Mouse (Mus musculus) ES-Bruce4 (cell line): ENCODE measurements at regions not wholly inside any gene's neighbourhood (a gene's known extent, or its start where the extent isn't known, plus 50 kb on each side); places are given as distances from the start of the nearest gene placed in this dataset.

Experiments used
- CTCF ChIP-seq: IDR thresholded peaks from one replicate; pipeline ENCODE4 v1.8.1; 2011; ENCODE audit warnings: low read depth, low read length
- POLR2A ChIP-seq: IDR thresholded peaks from one replicate; pipeline ENCODE4 v1.8.1; 2011; ENCODE audit warnings: low read length; ENCODE audit not compliant: insufficient read depth

DNA sequence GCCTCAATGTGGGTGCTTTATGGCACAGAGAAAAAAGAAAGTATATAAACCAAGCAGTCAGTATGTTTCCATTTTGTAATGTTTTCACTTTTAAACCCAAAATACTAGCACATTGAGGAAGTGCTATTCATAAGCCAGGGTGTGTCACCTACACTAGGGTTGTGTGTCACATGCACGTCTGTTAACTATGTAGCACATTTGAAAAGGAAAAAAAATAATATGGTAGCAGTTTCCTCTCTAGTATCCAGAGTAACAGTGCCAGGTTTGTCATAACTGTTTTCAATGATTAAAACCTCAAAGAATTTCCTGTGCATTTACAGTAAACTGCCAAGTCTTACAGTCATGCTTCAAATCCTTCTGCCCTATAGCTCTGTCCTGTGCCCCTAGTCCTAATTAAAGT, 424.8 kb downstream of the Tmem161b start:
- TF ChIP-seq CTCF (no peak), POLR2A (no peak)
